Mouse (Mus musculus) bone marrow, adult 2 months (tissue): ENCODE data around the gene Ttc39b.

ENCODE experiments used
- CTCF ChIP-seq: fragments of 200-500 bp; IDR thresholded peaks from 2 replicates; pipeline ENCODE4 v1.5.1; 2011; ENCODE audit warnings: low read length, control low read depth; ENCODE audit not compliant: control insufficient read depth, insufficient read depth
- POLR2A ChIP-seq: fragments of 200-500 bp; IDR thresholded peaks from 2 replicates; pipeline ENCODE4 v1.6.1; 2011; ENCODE audit warnings: low read depth, mild to moderate bottlenecking, control low read depth, low read length, borderline replicate concordance; ENCODE audit not compliant: control insufficient read depth

GRCm38 (mm10) chr4:83270481-83270880, 53.6 kb downstream of the Ttc39b start:
- TF ChIP-seq CTCF (no peak), POLR2A (no peak)
